Mouse (Mus musculus) ovary, postnatal 10 days (tissue): ENCODE data around the gene Gsdmc4.
"Not testable (repeated sequence)": the region's sequence is repeated elsewhere in the genome, so short reads cannot be mapped to it uniquely, and the experiment has no call there.

Experiments
- DNase-seq: peaks from one replicate; pipeline ENCODE4 v3.0.0; 2022; ENCODE audit warnings: low spot score

The Gsdmc4 gene

GRCm38 (mm10) chr15:63912197-63912596 is at the start of gene Gsdmc4:
Gene Gsdmc4 (minus strand): TSS chr15:63912297.
- not testable (repeated sequence) for DNase-seq

GRCm38 (mm10) chr15:63960542-63960941 is 48.4 kb upstream of the Gsdmc4 start:
- DNase-seq, result no peak

DNA sequence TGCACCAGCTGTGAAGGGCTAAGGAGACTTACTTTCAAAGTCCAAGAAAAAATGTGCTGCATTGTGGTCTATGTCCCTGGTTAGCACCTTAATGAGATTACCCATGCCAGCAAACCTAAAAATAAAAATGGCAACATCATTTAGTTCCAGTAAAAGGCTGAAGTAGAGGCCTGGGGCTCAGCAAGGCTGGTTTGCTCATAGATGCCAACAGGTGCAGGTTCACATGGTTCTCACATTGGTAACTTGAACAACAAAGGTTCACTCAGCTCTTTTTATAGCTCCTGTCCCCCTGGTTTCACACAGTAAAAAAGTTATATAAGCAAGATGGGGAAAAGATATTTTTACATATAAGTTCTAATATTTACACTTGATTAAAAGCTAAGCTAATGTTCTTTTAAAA is 45.5 kb upstream of the Gsdmc4 start:
- no peak for DNase-seq

DNA sequence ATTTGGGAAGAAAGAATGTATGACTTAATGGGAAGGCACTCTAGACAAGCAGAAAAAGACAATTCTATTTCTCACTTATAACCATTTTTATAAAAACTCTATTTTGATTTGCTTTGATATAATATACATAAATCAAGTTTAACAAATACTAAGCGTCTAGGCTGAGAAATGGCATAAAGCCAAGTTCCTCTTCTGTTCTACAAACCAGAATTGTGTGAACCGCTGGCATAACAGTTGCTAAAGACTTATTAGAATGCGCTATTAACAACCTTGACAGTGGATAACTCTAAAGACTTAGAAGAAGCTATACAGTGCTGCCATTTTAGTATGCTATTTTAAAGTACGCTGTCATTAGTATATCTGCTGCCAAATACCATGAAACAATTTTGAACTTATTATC is 41.2 kb upstream of the Gsdmc4 start:
- DNase-seq, result no peak

GRCm38 (mm10) chr15:63941221-63941620 is 29.1 kb upstream of the Gsdmc4 start:
- no peak for DNase-seq

- no peak for DNase-seq
These were observed 20.6 kb upstream of the Gsdmc4 start for GRCm38 (mm10) chr15:63932656-63933055.

- no peak for DNase-seq
These were observed 19.3 kb upstream of the Gsdmc4 start for GRCm38 (mm10) chr15:63931404-63931803.

DNA sequence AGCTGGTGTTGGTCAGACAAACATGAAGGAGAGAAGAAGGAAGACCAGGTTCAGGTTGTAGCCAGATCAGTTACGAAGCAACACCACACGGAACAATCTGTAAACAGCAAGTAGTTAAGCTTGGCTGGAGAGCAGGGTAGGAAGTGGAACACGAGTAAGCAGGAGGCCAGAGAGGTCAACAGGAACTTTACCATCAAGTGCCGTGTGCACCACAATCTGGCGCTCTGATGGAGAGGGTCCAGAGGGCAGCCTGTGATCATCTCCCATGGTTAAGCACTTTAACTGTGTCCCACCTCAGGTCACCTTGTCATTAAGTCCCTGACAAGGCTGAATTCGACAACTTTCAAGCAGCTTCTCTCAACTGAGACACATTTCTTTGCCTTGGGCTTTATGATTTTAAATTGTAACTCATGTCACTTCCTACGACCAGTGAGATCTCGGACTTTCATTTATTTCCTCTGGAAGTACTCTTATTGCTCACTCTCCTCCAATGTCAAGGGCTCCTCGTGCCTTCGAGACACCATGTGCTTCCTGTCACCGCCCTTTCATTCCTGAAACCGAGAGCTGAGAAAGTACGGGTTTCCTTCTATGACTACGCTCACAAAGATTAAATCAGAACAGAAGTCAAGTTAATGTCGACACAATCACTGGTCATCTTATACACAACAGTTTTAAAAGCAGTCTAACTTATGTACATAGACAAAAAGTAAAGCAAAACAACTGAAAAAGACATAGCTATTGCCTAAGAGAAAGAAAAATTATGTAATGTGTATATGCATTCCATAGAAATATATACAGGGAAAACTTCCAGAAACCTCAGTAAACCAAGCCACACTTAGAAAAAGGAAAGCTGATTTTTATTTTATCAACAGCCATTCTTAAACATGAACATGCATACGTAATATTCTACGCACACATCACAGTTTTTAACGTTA is 18.3 kb upstream of the Gsdmc4 start:
- no peak for DNase-seq

DNA sequence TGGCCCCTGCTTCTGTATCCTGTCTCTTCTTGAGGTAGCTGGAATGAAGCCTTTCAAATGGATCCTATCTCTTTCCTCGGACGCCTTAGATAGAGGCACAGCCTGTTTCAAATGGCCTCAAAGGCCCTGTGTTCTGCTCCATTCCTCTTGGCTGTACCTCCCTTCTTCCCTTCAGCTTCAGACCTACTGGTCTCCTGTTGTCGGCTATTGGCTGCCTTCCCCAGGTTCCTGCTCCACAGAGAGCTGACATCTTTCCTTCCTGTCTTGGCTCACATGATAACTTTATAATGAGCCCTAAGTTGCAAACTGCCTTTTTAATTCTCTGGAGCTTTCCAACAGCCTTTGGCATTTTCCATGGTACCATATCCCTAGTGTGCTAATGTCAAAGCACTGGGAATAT is 14.1 kb upstream of the Gsdmc4 start:
- no peak for DNase-seq

- no peak for DNase-seq
These were observed 12.4 kb upstream of the Gsdmc4 start for GRCm38 (mm10) chr15:63924484-63924883.

DNA sequence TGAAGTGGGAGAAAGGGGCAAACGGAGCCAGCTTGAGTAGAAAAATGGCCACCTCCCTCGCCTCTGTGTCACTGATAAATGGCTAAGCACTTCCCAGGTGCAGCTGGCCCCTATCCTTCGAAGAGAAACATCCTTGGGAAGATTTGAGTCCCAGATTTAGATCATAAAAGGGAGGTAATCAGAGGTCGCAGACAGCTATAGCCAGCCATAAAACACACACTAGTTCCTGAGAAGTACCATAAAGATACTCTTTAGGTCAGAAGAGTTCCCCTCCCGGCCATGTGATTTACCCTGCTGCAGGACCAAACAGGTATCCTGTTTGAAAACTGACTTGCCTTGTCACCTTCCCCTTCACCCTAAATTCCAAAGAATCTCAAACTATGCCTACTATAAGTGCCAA is 9.5 kb upstream of the Gsdmc4 start:
- not testable (repeated sequence) for DNase-seq

DNA sequence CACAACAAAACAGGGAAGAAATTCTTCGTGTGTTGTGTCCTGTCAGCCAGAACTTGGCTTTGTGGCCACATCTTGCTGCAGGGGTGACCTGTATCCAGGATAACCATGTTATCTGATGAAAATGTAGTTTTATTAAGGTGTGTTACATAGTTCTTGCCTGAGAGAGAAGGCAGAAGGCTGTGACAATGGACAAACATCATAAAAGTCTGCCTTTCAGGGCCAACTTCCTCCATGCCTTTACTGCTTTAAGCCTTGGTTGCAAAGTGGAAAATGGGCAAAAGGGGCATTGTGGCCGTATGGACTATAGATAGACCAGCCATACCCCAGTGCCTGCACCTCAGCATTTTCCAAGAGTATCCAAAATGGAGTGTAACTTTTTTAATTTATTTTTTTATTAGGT is 7.6 kb upstream of the Gsdmc4 start:
- not testable (repeated sequence) for DNase-seq

- not testable (repeated sequence) for DNase-seq
These were observed 4.5 kb upstream of the Gsdmc4 start for GRCm38 (mm10) chr15:63916584-63916983.

DNA sequence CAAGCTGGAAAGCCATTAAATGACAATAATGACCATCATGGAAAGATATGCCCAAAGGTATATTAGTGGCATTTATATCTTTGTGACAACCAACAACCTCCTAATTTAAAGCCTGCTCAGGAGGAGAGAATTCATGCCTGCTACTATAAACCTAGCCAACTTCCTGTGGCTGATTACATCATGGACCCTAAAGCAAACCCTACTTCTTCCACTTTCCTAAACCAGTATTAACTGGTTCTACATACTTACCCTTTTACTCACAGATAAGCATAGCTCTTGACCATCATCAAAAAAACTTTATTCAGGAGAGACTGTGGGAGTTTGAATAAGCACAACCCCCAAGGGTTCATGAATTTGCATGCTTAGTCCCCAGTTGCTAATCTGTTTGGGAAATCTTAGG is 2.2 kb downstream of the Gsdmc4 start:
- not testable (repeated sequence) for DNase-seq

DNA sequence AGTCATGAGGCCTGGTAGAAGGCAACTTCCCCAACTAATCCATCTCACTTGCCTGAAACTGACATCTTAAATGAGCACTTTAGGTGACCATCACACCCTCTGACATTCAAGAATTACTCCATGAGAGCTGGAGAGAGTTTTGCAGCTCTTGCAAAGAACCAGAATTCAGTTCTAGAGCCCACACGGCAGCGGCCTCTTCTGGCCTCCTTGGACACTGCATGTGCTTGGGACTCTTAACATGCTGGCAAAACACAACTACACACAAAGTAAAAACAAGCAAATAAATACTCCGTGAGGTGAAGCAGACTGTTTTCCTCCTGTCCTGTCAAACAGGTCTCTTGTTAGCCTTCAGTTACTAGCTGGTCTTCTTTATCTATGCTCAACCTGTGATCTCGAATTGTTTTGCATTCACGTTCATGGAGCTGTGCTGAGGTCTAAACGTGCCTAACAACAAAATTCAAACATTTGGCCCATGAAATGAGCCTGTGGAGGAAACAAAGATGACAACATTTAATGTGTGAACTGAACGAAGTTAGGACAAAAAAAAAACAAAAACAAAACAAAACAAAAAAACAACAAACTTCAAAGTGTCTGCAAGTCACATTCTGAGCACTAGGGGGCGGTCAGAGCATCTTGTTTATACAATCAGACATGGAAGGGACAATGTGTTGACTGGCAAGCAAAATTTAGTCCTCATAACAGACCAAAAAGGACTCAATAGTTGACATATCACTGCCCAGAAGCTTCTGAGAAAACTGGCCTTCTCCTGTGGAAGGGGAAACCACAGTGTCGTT is 16.3 kb downstream of the Gsdmc4 start:
- DNase-seq, result not testable (repeated sequence)

DNA sequence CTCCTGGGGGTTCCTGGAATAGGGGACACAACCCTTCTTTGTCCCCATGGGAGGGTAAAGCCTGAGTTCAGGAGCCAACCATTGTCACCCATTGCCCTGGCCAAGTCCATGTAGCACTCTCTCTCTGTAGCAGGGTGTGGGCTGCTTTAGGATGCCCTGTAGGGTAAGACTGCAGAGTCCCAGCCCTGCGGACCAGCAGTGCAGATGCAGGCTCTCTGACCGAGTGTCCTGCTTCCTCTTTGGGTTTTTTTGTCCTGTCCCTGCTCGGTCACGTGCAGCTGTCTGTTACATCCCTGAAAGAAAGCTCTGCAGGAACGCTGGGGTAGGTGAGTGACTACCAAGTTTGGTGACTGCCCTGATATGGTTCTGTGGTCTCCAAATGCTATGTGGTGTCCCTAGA is 23.7 kb downstream of the Gsdmc4 start:
- DNase-seq, result not testable (repeated sequence)

DNA sequence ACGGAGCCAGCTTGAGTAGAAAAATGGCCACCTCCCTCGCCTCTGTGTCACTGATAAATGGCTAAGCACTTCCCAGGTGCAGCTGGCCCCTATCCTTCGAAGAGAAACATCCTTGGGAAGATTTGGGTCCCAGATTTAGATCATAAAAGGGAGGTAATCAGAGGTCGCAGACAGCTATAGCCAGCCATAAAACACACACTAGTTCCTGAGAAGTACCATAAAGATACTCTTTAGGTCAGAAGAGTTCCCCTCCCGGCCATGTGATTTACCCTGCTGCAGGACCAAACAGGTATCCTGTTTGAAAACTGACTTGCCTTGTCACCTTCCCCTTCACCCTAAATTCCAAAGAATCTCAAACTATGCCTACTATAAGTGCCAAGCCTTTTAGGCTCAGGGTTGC is 24.1 kb downstream of the Gsdmc4 start:
- not testable (repeated sequence) for DNase-seq

- not testable (repeated sequence) for DNase-seq
These were observed 33.6 kb downstream of the Gsdmc4 start, which contains the start of gene Gsdmc3 for GRCm38 (mm10) chr15:63878458-63878857. Gene Gsdmc3 (minus strand): TSS chr15:63878558.

DNA sequence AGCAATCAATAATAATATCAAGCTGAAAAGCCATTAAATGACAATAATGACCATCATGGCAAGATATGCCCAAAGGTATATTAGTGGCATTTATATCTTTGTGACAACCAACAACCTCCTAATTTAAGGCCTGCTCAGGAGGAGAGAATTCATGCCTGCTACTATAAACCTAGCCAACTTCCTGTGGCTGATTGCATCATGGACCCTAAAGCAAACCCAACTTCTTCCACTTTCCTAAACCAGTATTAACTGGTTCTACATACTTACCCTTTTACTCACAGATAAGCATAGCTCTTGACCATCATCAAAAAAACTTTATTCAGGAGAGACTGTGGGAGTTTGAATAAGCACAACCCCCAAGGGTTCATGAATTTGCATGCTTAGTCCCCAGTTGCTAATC is 35.9 kb downstream of the Gsdmc4 start:
- not testable (repeated sequence) for DNase-seq

- not testable (repeated sequence) for DNase-seq
These were observed 50.1 kb downstream of the Gsdmc4 start for GRCm38 (mm10) chr15:63861965-63862364.
